Mouse (Mus musculus) kidney, postnatal 10 days (tissue): ENCODE measurements around the gene Slc35d2.
"Not testable (repeated sequence)": the region's sequence is repeated elsewhere in the genome, so short reads cannot be mapped to it uniquely, and the experiment has no call there.

Experiments
- DNase-seq: peaks from one replicate; pipeline ENCODE4 v3.0.0; 2021; ENCODE audit warnings: mixed read lengths

Gene Slc35d2

DNA sequence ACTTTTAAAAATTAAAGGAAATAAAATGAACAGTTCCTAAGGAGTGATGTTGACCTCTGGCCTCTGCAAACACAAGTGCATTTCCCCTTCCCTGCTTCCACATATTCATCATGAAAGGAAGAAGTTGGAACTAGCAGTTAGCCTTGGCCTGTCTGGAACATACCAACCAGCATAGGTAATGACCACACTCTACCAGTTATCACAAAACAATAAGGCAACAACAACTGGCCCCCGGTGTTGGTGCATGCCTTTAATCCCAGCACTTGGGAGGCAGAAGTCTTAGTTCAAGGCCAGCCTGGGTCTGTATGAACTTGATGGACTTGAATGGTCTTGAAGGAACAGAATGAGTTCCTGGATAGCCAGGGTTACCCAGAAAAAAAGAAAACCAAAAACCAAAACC is 18.7 kb downstream of the Slc35d2 start:
- DNase-seq = no peak

GRCm38 (mm10) chr13:64108381-64108850 is 20.8 kb downstream of the Slc35d2 start:
- DNase-seq = peak; percentile 32

- peak; percentile 34 for DNase-seq
These were observed 21.6 kb downstream of the Slc35d2 start for GRCm38 (mm10) chr13:64107535-64107934.

DNA sequence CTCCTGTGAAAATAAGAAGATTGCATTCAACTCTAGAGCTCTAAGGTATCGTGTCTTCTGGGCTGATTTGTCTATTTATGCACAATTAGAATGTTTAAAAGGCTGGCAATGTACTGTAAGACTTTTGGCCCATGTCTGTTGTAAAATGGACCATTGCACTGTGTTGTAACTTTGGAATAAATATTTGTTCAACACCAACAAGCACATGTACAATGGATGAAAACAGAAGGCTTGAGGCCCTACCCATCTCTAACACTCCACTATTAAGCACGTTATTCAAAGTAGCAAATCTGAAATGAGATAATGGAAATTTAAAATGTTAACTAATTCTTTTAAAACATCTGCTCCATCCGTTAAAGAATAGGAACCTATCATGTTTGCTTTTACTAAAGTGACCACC is 22.1 kb downstream of the Slc35d2 start:
- no peak for DNase-seq

GRCm38 (mm10) chr13:64105690-64106089 is 23.5 kb downstream of the Slc35d2 start:
- DNase-seq = no peak

- peak; percentile 65 for DNase-seq
These were observed 29.0 kb downstream of the Slc35d2 start for GRCm38 (mm10) chr13:64100186-64100585.

DNA sequence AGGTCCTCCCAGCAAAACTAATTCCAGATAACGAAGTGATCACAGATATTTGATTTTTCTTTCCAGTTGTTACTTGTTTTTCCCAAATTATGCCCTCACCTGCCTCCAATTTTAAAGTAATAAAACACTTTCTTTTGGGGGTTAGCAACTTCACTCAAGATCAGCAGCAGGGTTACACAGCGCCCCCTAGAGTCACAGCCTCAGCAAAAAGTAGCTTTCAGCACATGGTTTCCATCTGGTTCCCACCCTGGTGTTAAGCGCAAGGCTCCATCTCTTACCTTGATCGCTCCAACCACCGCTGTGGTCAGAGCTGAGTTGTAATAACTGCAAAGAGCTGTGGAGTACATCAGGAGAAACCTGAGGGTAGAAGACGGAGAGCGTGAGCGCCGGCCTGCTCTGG is 30.2 kb downstream of the Slc35d2 start:
- peak; percentile 64 for DNase-seq

DNA sequence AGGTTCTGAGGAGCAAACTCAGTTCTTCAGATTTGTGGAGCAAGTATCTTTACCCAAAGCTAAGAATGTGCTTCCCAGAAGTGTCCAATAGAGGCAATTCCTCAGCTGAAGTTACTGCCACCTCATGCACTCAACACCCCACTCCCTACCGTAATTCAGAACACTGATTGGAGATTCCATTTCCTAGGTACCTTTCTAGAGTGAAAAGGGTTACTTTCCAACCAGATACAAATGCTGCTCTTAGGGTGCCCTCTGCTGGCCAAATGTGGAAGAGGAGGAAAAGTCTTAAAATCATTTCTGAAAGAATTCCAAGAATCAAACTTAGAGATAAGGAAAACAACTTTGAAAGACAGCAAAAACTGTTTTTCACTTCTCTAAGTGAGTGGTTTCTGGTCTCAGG is 35.8 kb downstream of the Slc35d2 start:
- peak; percentile 87 for DNase-seq

GRCm38 (mm10) chr13:64092752-64093151 is 36.4 kb downstream of the Slc35d2 start:
- no peak for DNase-seq

GRCm38 (mm10) chr13:64092141-64092540 is 37.0 kb downstream of the Slc35d2 start:
- DNase-seq = no peak

DNA sequence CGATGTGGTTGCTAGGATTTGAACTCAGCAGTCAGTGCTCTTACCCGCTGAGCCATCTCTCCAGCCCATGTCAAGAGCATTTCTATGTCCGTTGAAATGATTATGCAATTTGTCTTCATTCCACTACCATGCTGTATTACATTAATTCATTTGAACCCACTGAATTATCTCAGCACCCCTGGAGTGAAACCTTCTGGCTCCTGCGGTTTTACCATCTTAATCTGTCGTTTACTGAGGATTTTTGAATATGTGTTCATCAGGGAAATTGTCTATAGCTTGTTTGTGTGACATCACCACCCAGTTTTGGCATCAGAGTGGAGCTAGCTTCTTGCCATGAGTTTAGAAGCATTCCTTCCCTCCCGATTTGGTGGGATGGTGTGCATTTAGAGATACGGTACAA is 38.2 kb downstream of the Slc35d2 start:
- DNase-seq = no peak

DNA sequence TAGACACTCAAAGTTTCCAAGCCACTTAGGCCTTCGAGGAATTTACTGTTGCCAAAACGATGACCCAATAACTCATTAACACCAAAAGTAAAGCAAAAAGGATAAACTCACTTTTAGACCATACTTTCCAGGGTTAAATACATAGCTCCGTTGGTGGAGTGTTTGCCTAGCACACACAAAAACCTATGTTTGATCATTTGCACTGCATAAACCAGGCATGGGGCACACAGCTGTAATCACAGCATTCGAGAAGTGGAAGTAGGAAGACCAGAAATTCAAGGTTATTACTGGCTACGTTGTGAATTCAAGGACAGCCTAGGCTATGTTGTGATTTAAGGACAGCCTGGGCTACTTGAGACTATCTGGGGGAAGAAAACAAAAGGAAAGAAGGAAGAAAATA is 38.9 kb downstream of the Slc35d2 start:
- DNase-seq = no peak

GRCm38 (mm10) chr13:64089130-64089529 is 40.0 kb downstream of the Slc35d2 start, which contains the start of gene Hsd17b3:
Gene Hsd17b3 (minus strand): TSS chr13:64089230.
- no peak for DNase-seq

- DNase-seq = no peak
These were observed 41.1 kb downstream of the Slc35d2 start for GRCm38 (mm10) chr13:64088057-64088456.

GRCm38 (mm10) chr13:64086036-64086435 is 43.1 kb downstream of the Slc35d2 start:
- no peak for DNase-seq

GRCm38 (mm10) chr13:64083331-64083730 is 45.8 kb downstream of the Slc35d2 start:
- no peak for DNase-seq

GRCm38 (mm10) chr13:64081012-64081919 is 47.9 kb downstream of the Slc35d2 start:
- peak; percentile 51 for DNase-seq

DNA sequence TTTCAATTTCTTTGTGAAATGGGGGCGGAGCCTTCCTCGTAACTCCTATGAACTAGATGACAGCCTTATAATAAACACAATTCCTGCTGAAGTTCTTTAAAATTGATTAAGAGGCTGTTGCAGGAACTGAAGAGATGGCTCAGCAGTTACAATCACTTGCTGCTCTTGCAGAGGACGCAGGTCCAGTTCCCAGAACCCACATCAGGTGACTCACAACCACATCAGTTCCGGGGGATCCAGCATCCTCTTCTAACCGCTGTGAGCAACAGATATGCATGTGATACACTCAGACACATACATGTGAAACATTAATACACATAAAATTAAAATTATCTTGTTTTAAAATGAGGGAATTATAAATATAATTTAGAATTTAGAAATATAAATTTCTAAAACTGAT is 51.6 kb downstream of the Slc35d2 start:
- no peak for DNase-seq

GRCm38 (mm10) chr13:64076074-64076473 is 53.1 kb downstream of the Slc35d2 start:
- no peak for DNase-seq

- DNase-seq = no peak
These were observed 62.5 kb downstream of the Slc35d2 start for GRCm38 (mm10) chr13:64066653-64067052.

- no peak for DNase-seq
These were observed 64.9 kb downstream of the Slc35d2 start for GRCm38 (mm10) chr13:64064276-64064675.

DNA sequence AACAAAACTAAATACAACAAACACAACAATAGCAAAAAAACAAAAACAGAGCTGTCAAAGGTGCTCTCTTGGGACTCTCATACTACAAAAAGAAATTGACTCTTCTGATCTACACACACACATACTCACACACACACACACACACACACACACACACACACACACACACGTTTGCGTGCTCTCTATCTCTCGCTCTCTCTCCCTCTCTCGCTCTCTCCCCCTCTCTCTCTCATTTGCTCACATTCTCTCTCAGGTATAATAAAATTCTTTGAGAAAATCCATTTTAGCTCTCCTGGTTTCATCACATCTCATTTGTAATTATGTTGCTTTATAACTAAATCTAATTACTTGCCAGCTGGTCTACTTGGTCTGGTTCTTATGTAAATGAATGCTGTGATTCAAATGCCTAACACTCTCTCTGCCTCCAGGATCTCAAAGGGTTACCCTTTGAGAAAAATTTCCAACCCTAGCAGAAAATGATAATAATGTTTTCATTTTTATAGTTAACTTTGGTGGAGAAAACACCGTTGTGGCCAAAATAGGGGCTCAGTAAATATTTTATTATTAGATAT is 68.1 kb downstream of the Slc35d2 start:
- no peak for DNase-seq

GRCm38 (mm10) chr13:64053959-64054358 is 75.2 kb downstream of the Slc35d2 start:
- no peak for DNase-seq

- not testable (repeated sequence) for DNase-seq
These were observed 76.9 kb downstream of the Slc35d2 start for GRCm38 (mm10) chr13:64052281-64052680.
